Mouse (Mus musculus) neural tube, embryonic 12.5 days (tissue): Measurements from ENCODE around the gene Col16a1. TPM values are rescaled to one million over a fixed set of nuclear protein-coding genes. Genes with fewer than 3 reads are reported as not detected.

ENCODE experiments used
- ATAC-seq: fragments of 200-750 bp; cut with Nextera tagmentation; 2 replicates; pipeline ENCODE4 v1.8.0; 2017; ENCODE audit warnings: low read depth, mild to moderate bottlenecking, moderate TSS enrichment, moderate library complexity; ENCODE audit not compliant: low FRiP score
- H3K27ac ChIP-seq: fragments of 300-500 bp; sonication (generic); 2 replicates; pipeline ENCODE4 v1.5.1; 2016
- H3K27me3 ChIP-seq: fragments of 300-500 bp; sonication (generic); replicated peaks from 2 replicates; pipeline ENCODE4 v1.6.1; 2016; ENCODE audit warnings: mild to moderate bottlenecking
- H3K36me3 ChIP-seq: fragments of 300-500 bp; sonication (generic); 2 replicates; pipeline ENCODE4 v1.6.1; 2016; ENCODE audit warnings: mild to moderate bottlenecking
- H3K4me1 ChIP-seq: fragments of 300-500 bp; sonication (generic); 2 replicates; pipeline ENCODE4 v1.6.1; 2016
- H3K4me2 ChIP-seq: fragments of 300-500 bp; sonication (generic); replicated peaks from 2 replicates; pipeline ENCODE4 v1.6.1; 2016; ENCODE audit warnings: mild to moderate bottlenecking
- H3K4me3 ChIP-seq: fragments of 300-500 bp; sonication (generic); 2 replicates; pipeline ENCODE4 v1.5.1; 2016
- H3K9ac ChIP-seq: fragments of 300-500 bp; sonication (generic); 2 replicates; pipeline ENCODE4 v1.6.1; 2016; ENCODE audit warnings: mild to moderate bottlenecking
- H3K9me3 ChIP-seq: fragments of 300-500 bp; sonication (generic); 2 replicates; pipeline ENCODE4 v1.6.1; 2016; ENCODE audit warnings: mild to moderate bottlenecking
- WGBS: fragments of 180-500 bp; shearing (Covaris S2); methylation state at CpG from one replicate; pipeline ENCODE4 v1.1.7; 2016; 5-methylcytosine and 5-hydroxymethylcytosine counted together
- polyA plus RNA-seq: library from polyadenylated mRNA; unstranded; fragments of >200 nt; fragmentation: Nextera tagmentation; extraction: Ambion mirVana; gene quantifications from 2 replicates; pipeline ENCODE4 v1.2.1, GENCODE M21; 2016

Gene Col16a1
- polyA plus RNA-seq, 1 experiment from 2014 or later: 12.7 TPM

DNA sequence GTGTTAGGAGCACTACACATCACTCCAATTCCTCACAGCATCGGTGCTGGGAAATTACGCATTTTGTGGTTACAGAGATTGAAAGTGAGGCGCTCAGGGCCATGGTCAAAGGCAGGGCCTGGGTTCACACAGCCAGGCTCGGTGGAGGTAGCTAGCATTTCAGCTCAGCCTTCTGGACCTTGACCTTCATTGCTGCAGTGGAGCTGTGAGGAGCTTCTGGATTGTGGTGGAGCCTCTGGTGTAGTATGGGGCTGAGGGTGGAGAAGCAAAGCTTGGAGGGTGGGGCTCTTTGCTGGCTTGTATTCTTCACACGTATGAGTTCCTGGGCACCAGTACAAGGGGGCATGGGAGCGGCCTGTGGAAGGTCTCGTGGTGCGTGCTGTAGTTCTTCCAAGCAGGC is 24.7 kb upstream of the Col16a1 start:
- no peak for ATAC-seq
- H3K4me2 ChIP-seq: no peak overlapping the region
- 91% methylated on average over 8 of the region's 8 CpGs for WGBS
- H3K27me3 ChIP-seq: no peaks in the 10 kb centered on the region
- H3K4me3 ChIP-seq: no peak overlapping the region
- no peak overlapping the region for H3K9ac ChIP-seq
- H3K36me3 ChIP-seq: peaks cover 6% of the 10 kb centered on the region; the same call in 1 of the 2 replicates
- no peak overlapping the region for H3K27ac ChIP-seq
- no peaks in the 10 kb centered on the region for H3K4me1 ChIP-seq
- H3K9me3 ChIP-seq: no peaks in the 10 kb centered on the region

DNA sequence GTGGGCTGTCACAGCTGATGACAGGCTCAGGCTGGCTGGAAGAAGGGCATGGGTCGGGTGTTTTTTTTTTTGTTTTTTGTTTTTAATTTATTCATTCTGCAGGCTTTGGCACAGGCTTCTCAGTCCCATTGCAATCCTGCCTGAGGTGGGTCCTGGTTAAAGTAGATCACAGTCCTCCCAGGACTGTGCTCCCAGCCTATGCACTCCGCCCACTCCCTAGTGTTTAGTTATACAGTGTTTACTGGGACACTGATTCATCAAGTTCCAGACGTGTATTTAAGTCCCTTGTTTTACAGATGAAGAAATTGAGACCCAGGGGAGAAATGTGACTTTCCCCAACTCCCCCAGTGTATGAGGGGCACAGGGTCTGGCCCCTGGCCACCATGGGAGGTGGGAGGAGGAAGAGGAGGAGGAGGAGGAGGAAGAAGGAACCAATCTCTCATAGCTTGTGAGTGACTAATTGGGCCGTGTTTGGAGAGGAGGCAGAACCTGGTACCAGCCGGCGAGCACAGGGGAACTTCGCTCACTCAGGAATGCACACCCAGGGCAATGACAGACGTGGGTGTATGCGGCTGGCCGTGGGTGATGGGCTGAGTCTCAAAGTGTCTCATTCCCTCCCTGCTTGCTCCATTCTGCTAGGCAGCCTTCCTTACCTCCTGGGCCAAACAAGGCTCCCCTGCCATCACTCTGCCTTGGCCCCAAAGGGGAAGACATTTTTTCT is 24.0 kb upstream of the Col16a1 start:
- WGBS: 73% methylated on average over 10 of the region's 10 CpGs
- Histone ChIP-seq H3K4me3 (no peak overlapping the region), H3K9me3 (no peaks in the 10 kb centered on the region), H3K4me2 (no peak overlapping the region), H3K27me3 (no peaks in the 10 kb centered on the region), H3K36me3 (peaks cover 2% of the 10 kb centered on the region; the same call in 1 of the 2 replicates), H3K9ac (no peak overlapping the region), H3K4me1 (no peaks in the 10 kb centered on the region), H3K27ac (no peak overlapping the region)
- ATAC-seq: no peak

DNA sequence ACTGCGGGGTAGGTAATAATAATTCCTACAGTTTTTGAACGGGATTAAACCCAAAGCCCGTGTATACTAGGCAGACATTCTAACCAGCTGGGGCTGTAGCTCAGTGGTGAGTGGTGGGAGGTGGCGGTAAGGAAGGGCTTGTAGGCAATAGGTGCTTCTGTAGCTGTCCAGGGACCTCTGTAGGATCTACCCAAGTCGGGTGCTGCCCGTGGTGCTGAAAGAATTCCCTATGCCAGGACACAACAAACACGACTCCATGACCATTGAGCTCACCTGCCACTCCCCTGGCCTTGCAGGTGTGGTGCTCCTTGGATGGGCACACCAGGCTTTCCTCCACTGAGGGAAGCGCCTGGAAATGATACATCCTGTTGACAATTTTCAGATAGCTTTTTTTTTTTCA is 22.1 kb upstream of the Col16a1 start:
- no peak overlapping the region for H3K27ac ChIP-seq
- no peaks in the 10 kb centered on the region for H3K27me3 ChIP-seq
- WGBS: 50% methylated on average over 8 of the region's 8 CpGs
- no peak overlapping the region for H3K4me2 ChIP-seq
- no peaks in the 10 kb centered on the region for H3K9me3 ChIP-seq
- H3K9ac ChIP-seq: no peak overlapping the region
- H3K4me3 ChIP-seq: no peak overlapping the region
- no peak for ATAC-seq
- no peaks in the 10 kb centered on the region for H3K4me1 ChIP-seq
- H3K36me3 ChIP-seq: no peaks in the 10 kb centered on the region

DNA sequence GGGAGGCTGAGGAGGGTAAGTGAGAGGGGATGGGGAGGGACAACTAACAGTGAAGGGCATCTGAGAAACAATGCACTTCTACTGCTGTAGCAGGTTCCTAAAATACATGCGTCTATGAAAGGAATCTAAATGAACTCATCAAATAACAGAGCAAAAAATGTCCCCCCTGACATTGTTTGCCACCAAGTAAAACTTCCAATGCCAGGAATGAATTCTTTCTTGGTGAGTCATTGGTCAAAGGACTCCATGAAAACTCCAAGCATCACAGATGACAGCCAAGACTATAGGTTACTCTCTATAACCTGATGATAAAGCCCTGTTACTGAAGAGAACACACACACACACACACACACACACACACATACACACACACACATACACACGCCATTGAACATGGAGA is 16.5 kb upstream of the Col16a1 start:
- Histone ChIP-seq H3K4me1 (peaks cover 6% of the 10 kb centered on the region), H3K36me3 (no peaks in the 10 kb centered on the region), H3K4me3 (no peak overlapping the region), H3K9ac (no peak overlapping the region), H3K27ac (no peak overlapping the region), H3K4me2 (no peak overlapping the region), H3K9me3 (no peaks in the 10 kb centered on the region), H3K27me3 (no peaks in the 10 kb centered on the region; the same call in 1 of the 2 replicates)
- no peak for ATAC-seq
- 88% methylated on average over 2 of the region's 2 CpGs for WGBS

DNA sequence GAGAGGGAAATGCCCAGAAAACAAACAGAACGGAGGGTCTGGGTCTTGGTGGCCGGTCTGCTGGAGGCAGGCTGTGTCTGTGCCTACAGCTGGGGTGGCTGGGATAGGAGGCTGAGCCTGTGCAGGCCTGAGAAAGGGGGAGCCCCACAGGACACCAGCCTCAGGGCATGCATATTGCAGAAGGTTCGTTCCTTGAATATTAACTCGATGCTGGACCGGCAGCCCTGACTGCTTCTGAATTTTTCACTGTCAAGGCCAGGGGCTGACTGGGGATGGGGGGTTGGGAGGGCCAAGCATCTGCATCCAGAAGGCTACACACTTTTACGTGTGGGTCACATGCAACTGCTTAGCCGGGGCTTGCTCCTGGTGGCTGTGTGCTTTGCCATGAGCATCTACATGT is 14.1 kb upstream of the Col16a1 start:
- Histone ChIP-seq H3K27ac (peak overlapping the region; percentile 26; the same call in 1 of the 2 replicates), H3K4me3 (no peak overlapping the region), H3K27me3 (peaks cover 11% of the 10 kb centered on the region), H3K36me3 (no peaks in the 10 kb centered on the region), H3K9me3 (no peaks in the 10 kb centered on the region), H3K9ac (no peak overlapping the region), H3K4me2 (no peak overlapping the region), H3K4me1 (peaks cover 19% of the 10 kb centered on the region)
- 51% methylated on average over 7 of the region's 7 CpGs for WGBS
- ATAC-seq: no peak

DNA sequence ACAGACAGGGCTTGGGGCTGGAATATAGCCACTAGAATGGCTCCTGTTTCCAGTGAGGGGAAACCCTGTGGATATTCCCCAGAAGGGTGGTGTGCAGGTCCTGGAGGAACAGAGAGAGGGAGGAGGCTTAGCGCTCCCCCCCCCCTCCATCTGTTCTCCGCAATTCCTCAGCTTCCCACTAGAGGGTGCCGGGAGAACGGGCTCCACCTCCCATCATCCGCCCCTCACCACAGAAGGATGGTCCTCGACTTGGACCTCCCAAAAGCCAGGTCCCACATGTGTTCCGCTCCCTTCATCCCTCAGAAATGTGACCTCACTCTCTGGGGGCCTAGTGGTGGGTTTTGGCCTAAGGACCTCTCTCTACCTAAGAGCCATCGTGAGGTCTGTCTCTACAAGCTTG is 11.5 kb upstream of the Col16a1 start:
- 6% methylated on average over 8 of the region's 8 CpGs for WGBS
- H3K4me3 ChIP-seq: no peak overlapping the region
- no peaks in the 10 kb centered on the region for H3K36me3 ChIP-seq
- peaks cover 11% of the 10 kb centered on the region for H3K27me3 ChIP-seq
- no peak overlapping the region for H3K27ac ChIP-seq
- H3K4me1 ChIP-seq: peaks cover 19% of the 10 kb centered on the region
- H3K9me3 ChIP-seq: no peaks in the 10 kb centered on the region
- no peak overlapping the region for H3K9ac ChIP-seq
- peak; percentile 33; the same call in 1 of the 2 replicates for ATAC-seq
- no peak overlapping the region for H3K4me2 ChIP-seq

DNA sequence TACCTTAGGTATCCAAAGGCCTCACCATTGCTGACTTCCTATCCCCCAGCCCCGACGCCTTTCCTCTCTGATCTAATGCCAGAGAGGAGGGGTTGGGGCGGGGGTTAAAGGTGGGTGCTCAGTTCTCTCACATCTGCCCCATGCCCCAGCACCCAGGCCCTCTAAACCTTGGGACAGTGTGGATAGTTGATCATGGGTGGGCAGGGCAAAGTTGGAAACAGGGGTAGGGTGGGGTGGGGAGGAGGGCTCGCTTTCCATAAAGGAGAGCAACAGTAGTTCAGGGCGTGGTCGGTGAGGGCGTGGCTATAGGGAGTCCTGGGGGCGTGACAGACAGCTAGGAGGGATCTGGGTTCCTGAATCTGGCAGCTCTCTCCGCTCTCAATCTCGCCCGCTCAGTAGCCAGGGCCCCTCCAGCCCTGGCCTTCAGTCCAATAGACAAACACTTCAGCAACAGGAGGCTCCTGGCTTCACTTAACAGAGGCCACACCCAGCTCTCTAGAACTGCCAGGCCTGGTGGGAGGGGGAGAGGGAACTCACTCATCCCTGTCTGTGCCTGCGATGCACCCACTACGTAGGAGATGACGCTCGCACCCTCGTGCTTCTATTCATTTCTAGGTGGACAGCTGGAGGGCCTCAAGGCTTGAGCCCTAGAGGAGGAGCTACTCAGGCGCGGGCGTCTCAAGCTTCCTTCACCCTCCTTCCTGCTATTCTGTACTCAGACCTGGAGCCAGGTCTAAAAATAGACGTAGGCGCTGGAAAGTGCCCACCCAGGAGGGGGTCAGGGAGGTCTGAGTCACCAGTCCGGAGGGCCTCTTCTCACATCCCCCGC is 10.9 kb upstream of the Col16a1 start:
- no peak overlapping the region for H3K9ac ChIP-seq
- H3K4me2 ChIP-seq: peak overlapping the region; percentile 27; the same call in 1 of the 2 replicates
- H3K27me3 ChIP-seq: peaks cover 11% of the 10 kb centered on the region
- no peak overlapping the region for H3K4me3 ChIP-seq
- ATAC-seq: peak; percentile 33; the same call in 1 of the 2 replicates
- H3K4me1 ChIP-seq: peaks cover 19% of the 10 kb centered on the region
- WGBS: 13% methylated on average over 23 of the region's 23 CpGs
- no peak overlapping the region for H3K27ac ChIP-seq
- H3K9me3 ChIP-seq: no peaks in the 10 kb centered on the region
- no peaks in the 10 kb centered on the region for H3K36me3 ChIP-seq

DNA sequence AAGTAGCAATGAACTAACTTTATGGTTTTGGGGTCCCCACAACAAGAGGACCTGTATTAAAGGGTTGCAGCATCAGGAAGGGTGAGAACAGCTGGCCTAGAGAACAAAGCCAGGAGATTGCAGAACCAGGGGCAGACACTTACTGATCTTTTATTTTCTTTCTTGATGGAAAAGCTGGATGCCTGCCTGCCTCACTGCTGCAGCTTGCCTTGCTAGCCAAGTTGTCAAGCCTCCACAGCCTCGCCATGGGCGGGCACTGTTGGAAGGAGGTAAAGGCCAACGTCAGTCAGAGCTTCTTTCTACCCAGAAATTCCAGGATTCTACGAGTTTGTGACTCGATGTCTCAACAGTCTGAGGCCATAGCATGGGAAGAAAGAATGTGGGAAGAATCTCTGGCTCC is 8.3 kb upstream of the Col16a1 start:
- ATAC-seq: no peak
- WGBS: 43% methylated on average over 5 of the region's 5 CpGs
- Histone ChIP-seq H3K36me3 (no peaks in the 10 kb centered on the region), H3K9ac (no peak overlapping the region), H3K27ac (no peak overlapping the region), H3K4me2 (no peak overlapping the region), H3K9me3 (no peaks in the 10 kb centered on the region), H3K27me3 (peaks cover 11% of the 10 kb centered on the region), H3K4me1 (peaks cover 29% of the 10 kb centered on the region), H3K4me3 (no peak overlapping the region)

DNA sequence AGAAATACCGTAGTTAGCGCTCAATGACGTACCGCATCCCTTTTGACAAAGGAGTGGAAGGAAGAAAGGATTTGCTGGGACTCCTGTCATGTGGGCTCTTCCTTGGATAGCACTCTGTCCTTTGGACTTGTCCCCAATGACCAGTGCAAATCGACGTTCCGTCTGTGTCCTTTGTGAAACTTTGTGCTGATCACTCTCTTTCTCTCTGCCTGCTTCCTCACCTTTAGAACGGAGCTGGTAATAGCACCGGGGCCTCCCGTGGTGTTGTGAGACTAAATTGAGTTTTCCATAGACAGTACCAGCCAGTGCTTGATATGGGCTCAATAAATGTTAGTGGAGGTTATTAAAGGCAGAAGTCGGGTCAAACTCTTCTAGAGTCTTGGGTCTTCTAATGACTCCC is 6.6 kb upstream of the Col16a1 start:
- Histone ChIP-seq H3K27me3 (peaks cover 13% of the 10 kb centered on the region), H3K4me2 (no peak overlapping the region), H3K4me3 (no peak overlapping the region), H3K36me3 (no peaks in the 10 kb centered on the region), H3K9me3 (no peaks in the 10 kb centered on the region), H3K4me1 (peaks cover 24% of the 10 kb centered on the region), H3K27ac (no peak overlapping the region), H3K9ac (no peak overlapping the region)
- WGBS: 88% methylated on average over 11 of the region's 11 CpGs
- ATAC-seq: no peak

DNA sequence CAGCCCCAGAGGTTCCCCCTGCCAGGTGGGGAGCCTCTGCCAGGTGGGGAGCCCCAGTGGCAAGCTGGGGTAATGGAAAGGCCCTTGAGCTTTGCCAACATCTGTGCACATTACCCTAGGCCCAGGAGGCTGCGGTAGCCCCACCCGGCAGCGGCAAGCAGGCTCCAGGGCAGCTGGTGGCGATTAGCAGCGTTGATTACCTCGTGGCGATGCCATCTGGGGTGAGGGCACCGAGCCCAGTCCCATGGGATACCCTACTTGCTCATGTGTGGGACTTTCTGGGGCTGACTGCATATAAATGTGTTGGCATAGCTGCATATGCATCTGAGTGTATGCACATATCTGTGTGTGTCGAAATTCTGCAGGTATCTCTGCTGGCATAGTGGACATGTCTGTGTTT is 3.4 kb upstream of the Col16a1 start:
- Histone ChIP-seq H3K27me3 (peaks cover 18% of the 10 kb centered on the region), H3K4me3 (no peak overlapping the region), H3K36me3 (no peaks in the 10 kb centered on the region), H3K9me3 (no peaks in the 10 kb centered on the region), H3K27ac (no peak overlapping the region), H3K4me1 (peaks cover 31% of the 10 kb centered on the region), H3K9ac (no peak overlapping the region), H3K4me2 (no peak overlapping the region)
- WGBS: 71% methylated on average over 9 of the region's 9 CpGs
- ATAC-seq: no peak

DNA sequence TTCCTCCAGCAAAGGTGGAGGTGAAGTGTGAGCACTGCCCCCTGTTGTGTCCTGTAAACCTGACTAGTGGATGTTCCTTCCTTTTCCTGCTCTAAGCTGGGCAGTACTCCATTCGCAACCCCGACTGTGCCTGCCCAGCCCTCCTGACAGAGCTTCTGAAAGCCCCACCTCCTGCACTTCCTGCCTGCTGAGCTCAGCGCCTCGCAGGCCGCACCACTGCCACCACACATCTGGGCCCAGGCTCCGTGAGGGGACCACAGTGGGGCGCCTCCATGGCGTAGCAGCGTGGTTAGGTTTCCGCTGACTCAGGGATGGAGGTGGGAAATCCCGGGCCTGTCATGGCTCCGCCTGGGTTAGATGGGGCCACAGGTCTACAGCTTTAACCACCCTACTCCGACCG is 2.0 kb upstream of the Col16a1 start:
- H3K36me3 ChIP-seq: no peaks in the 10 kb centered on the region
- no peak for ATAC-seq
- no peak overlapping the region for H3K9ac ChIP-seq
- no peak overlapping the region for H3K27ac ChIP-seq
- H3K4me3 ChIP-seq: no peak overlapping the region
- H3K4me2 ChIP-seq: 0 out of 2 replicates have a peak overlapping the region, but pooled peaks have one; percentile 18
- WGBS: 24% methylated on average over 14 of the region's 14 CpGs
- H3K4me1 ChIP-seq: peaks cover 31% of the 10 kb centered on the region
- peaks cover 18% of the 10 kb centered on the region for H3K27me3 ChIP-seq
- no peaks in the 10 kb centered on the region for H3K9me3 ChIP-seq

DNA sequence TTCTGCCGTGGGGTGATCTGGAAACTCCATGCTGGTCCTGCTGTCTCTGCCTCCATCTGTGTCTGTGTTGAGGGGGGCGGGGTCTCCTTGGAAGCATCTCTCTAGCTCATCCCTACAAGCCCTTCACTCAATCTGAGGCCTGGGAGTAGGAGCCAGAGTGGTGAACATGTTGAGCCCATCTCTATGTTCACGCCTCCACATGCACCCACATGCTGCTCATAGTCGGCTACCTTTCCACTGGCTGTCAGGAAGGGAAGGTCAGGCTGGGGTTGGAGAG is 501 bp downstream of the Col16a1 start:
- 45% methylated on average over 4 of the region's 4 CpGs for WGBS
- Histone ChIP-seq H3K36me3 (no peaks in the 10 kb centered on the region), H3K9ac (peak overlapping the region; percentile 52; the same call in 1 of the 2 replicates), H3K4me2 (peak overlapping the region; percentile 72), H3K4me1 (peaks cover 31% of the 10 kb centered on the region), H3K9me3 (no peaks in the 10 kb centered on the region), H3K27me3 (peaks cover 18% of the 10 kb centered on the region), H3K4me3 (peak overlapping the region; percentile 32), H3K27ac (no peak overlapping the region)
- ATAC-seq: no peak
